Mouse (Mus musculus): ENCODE results near the gene Osmr.

DNA sequence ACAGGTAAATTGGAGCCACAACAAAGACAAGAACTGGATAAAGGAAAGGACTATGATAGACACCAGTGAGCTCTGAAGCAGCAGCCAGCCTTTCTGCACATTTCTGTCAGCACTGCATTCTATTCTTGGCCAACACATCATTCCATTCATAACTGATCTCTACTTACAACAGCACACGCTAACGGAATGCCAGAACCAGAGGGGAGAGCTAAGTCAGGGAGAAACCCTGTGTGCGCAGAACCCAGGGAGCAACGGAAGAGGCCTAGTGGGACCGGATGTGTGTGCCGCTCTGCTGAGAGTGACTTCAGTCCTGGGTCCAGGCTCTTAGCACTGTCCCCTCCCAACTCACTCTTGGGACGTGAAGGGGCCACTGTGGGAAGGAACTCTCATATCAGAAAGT lies 13.2 kb downstream of the Osmr start:
- TF ChIP-seq CTCF (conservative IDR thresholded peaks at IDR 0.05 in 1 of 2, IDR thresholded peaks at IDR 0.05 in 1 of 2; ENCODE audit: low read depth in 2 of 2, low read length in 2 of 2) (no peak), EP300 (IDR thresholded peaks at IDR 0.05; ENCODE audit: low read length) (no peak), POLR2A (IDR thresholded peaks at IDR 0.05; ENCODE audit: low read depth, low read length) (no peak), UBTF (IDR thresholded peaks at IDR 0.05; ENCODE audit: low read depth, low read length) (no peak), RCOR1 (conservative IDR thresholded peaks at IDR 0.05; ENCODE audit: low read depth, low read length) (no peak), MAX (IDR thresholded peaks at IDR 0.05; ENCODE audit: low read length) (no peak), E2F4 (IDR thresholded peaks at IDR 0.05; ENCODE audit: insufficient replicate concordance, low read depth, low read length) (no peak), SIN3A (IDR thresholded peaks at IDR 0.05; ENCODE audit: low read length) (no peak), BHLHE40 (IDR thresholded peaks at IDR 0.05; ENCODE audit: low read depth, low read length) (no peak)

All from CH12.LX (cell line).